Mouse (Mus musculus) bone marrow, adult 2 months (tissue): ENCODE measurements around the gene Lif. TPM values are rescaled to one million over a fixed set of nuclear protein-coding genes. Genes with fewer than 3 reads are reported as not detected.

Source experiments
- H3K27ac ChIP-seq: fragments of 200-500 bp; 2 replicates; pipeline ENCODE4 v1.5.1; 2012; ENCODE audit warnings: low read depth, mild to moderate bottlenecking, control low read depth, inconsistent platforms, low read length; ENCODE audit not compliant: control insufficient read depth, poor library complexity, insufficient read depth
- H3K4me1 ChIP-seq: fragments of 200-500 bp; 2 replicates; pipeline ENCODE4 v1.6.1; 2011; ENCODE audit warnings: low read length; ENCODE audit not compliant: control insufficient read depth, insufficient read depth
- H3K4me3 ChIP-seq: fragments of 200-500 bp; replicated peaks from 2 replicates; pipeline ENCODE3; 2011; ENCODE audit warnings: mild to moderate bottlenecking, low read depth, low read length, control low read depth; ENCODE audit not compliant: control insufficient read depth
- CTCF ChIP-seq: fragments of 200-500 bp; IDR thresholded peaks from 2 replicates; pipeline ENCODE4 v1.5.1; 2011; ENCODE audit warnings: low read length, control low read depth; ENCODE audit not compliant: control insufficient read depth, insufficient read depth
- POLR2A ChIP-seq: fragments of 200-500 bp; IDR thresholded peaks from 2 replicates; pipeline ENCODE4 v1.6.1; 2011; ENCODE audit warnings: low read depth, mild to moderate bottlenecking, control low read depth, low read length, borderline replicate concordance; ENCODE audit not compliant: control insufficient read depth
- WGBS: fragments of 180-500 bp; shearing (Covaris S2); methylation state at CpG from one replicate; pipeline ENCODE4 v1.1.7; 2018; 5-methylcytosine and 5-hydroxymethylcytosine counted together
- polyA plus RNA-seq: library from polyadenylated mRNA; stranded (reverse); fragments of >200 nt; gene quantifications from 2 replicates; pipeline ENCODE4 v1.2.4, GENCODE M21; 2011; ENCODE audit warnings: low replicate concordance; ENCODE audit not compliant: missing spikeins, insufficient read depth, insufficient read length

Lif gene
- polyA plus RNA-seq, 1 experiment: 0.70 TPM

GRCm38 (mm10) chr11:4276411-4276861, 19.1 kb downstream of the Lif start:
- TF ChIP-seq CTCF: no peak
- TF ChIP-seq POLR2A: no peak
- Histone ChIP-seq H3K4me3 (no peak overlapping the region), H3K27ac (no peak overlapping the region), H3K4me1 (no peaks in the 10 kb centered on the region; the same call in 1 of the 2 replicates)
- WGBS: 64% methylated on average over 11 of the region's 11 CpGs

DNA sequence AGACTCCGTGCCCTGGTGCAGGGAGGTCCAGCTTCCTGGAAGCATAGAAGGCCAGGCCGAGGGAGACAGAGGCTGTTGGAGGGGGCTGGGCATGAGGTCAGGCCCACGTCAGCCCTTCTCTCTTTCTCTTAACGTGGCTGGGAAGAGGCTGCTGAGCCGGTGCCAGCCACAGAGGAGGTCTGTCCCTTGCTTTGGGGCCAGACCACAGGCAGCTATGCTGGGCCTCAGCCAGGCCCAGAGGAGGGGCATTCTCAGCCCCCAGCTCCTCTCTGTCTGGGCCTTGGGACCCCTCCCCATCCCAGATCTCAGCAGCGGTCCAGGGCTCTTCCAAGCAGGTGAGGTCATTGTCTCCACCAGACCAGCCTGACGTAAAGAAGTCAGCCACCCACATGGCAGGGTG, 22.6 kb downstream of the Lif start:
- Histone ChIP-seq H3K4me1 (no peaks in the 10 kb centered on the region; the same call in 1 of the 2 replicates), H3K27ac (no peak overlapping the region), H3K4me3 (no peak overlapping the region)
- 66% methylated on average over 7 of the region's 7 CpGs for WGBS
- TF ChIP-seq CTCF: no peak
- TF ChIP-seq POLR2A: no peak

- TF ChIP-seq CTCF: no peak
- TF ChIP-seq POLR2A: no peak
- no peaks in the 10 kb centered on the region; the same call in 1 of the 2 replicates for H3K4me1 ChIP-seq
- no peak overlapping the region for H3K27ac ChIP-seq
- WGBS: 80% methylated on average over 6 of the region's 6 CpGs
- no peak overlapping the region for H3K4me3 ChIP-seq
These were observed 24.5 kb downstream of the Lif start for GRCm38 (mm10) chr11:4281852-4282251.

DNA sequence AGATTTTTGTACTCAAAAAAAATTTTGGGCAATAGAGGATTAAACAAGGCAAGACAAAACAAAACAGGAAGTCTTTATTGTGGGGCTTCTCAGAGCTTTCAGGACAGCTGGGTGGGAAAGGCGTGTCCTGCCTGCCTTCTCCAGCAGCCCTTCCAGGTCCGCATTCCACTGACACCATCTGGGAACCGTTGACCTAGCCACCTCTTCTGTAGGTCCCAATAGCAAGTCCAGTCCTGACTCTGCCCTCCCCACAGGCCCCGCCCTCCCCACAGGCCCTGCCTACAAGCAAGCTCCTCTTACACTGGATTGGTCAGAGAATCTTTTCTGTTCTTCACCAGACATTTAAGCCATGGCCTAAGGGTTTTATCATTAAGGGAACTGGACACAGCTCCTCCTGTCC, 26.3 kb downstream of the Lif start:
- WGBS: 65% methylated on average over 4 of the region's 4 CpGs
- Histone ChIP-seq H3K27ac (no peak overlapping the region), H3K4me1 (no peaks in the 10 kb centered on the region; the same call in 1 of the 2 replicates), H3K4me3 (no peak overlapping the region)
- TF ChIP-seq CTCF: no peak
- no peak for TF ChIP-seq POLR2A

DNA sequence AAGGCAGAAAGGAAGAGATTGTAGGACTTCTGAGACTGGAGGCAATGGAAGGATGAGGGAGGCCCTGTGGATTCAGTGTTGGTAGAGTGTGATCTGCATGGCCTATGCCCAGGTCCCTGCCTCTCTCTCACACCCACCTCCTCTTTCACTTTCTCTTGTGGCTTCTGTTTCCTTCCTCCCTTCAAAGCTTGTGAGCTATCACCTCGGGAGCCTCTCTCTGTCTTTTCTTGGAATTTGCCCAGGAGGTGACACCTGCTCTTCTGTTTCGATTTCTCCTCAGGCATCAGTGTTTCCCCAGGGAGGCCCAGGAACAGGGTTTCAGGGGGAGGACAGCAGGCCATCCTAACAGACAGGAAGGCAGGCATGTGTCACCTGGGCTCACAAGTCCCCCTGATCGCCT, 31.9 kb downstream of the Lif start:
- Histone ChIP-seq H3K27ac (no peak overlapping the region), H3K4me3 (no peak overlapping the region), H3K4me1 (peaks cover 2% of the 10 kb centered on the region)
- TF ChIP-seq POLR2A (no peak), CTCF (no peak)
- 11% methylated on average over 3 of the region's 3 CpGs for WGBS

GRCm38 (mm10) chr11:4291639-4292038, 34.3 kb downstream of the Lif start:
- Histone ChIP-seq H3K4me3 (no peak overlapping the region), H3K4me1 (peaks cover 4% of the 10 kb centered on the region), H3K27ac (no peak overlapping the region)
- no peak for TF ChIP-seq POLR2A
- TF ChIP-seq CTCF: no peak
- 70% methylated on average over 6 of the region's 6 CpGs for WGBS

- H3K4me1 ChIP-seq: peaks cover 4% of the 10 kb centered on the region
- H3K27ac ChIP-seq: no peak overlapping the region
- TF ChIP-seq CTCF (no peak), POLR2A (no peak)
- WGBS: 49% methylated on average over 8 of the region's 8 CpGs
- H3K4me3 ChIP-seq: no peak overlapping the region
These were observed 35.0 kb downstream of the Lif start for GRCm38 (mm10) chr11:4292224-4292887.

DNA sequence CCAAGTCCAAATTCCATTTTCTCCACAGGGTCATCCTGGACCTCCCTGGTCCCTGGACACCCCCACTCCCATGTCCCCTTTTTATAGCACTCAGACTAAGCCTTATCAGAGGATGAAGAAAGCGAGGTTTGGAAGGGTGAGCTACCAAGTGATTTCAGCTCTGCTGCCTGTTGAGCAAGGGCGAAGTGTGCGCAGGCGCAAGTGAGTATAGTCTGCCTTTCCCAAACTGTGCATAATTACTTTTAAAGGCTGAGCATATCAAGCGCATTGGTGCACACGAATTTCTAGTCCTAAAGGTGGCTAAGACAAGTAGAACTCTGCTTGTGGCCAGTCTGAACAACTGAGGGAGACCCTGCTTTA, 35.5 kb downstream of the Lif start:
- TF ChIP-seq CTCF (no peak), POLR2A (no peak)
- H3K4me1 ChIP-seq: peaks cover 4% of the 10 kb centered on the region
- 60% methylated on average over 6 of the region's 6 CpGs for WGBS
- H3K27ac ChIP-seq: no peak overlapping the region
- no peak overlapping the region for H3K4me3 ChIP-seq

DNA sequence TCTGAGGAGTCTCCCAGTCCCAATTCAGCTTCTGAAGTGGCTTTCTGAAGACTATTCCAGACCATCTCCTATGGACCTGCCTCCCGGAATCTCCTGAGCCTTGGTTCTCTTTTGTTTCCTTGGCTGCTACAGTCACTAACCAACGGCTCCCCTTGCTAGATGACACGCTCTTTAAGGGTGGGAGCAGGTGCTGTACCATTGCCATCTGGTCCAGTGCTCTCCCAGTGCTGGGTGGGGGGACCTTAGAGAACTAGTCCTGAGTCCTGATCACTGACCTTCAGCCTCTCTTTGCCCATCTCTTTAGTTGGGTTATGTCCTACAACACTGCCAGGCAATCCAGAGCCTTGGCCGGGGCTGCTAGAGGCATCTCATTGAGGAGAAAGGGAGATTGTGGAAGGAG, 36.1 kb downstream of the Lif start:
- TF ChIP-seq POLR2A (no peak), CTCF (no peak)
- Histone ChIP-seq H3K27ac (no peak overlapping the region), H3K4me3 (no peak overlapping the region), H3K4me1 (peaks cover 4% of the 10 kb centered on the region)
- 83% methylated on average over 4 of the region's 4 CpGs for WGBS
